Mouse (Mus musculus): ENCODE results near the gene Stim2. TPM values are rescaled to one million over a fixed set of nuclear protein-coding genes. Genes with fewer than 3 reads are reported as not detected.

The Stim2 gene
- total RNA-seq (2021), result 100 to 1,000 TPM; 168 to 172 TPM
- long read RNA-seq, experiment 1, full-length matches to known transcripts, result 46 of 70 reads
- long read RNA-seq, experiment 1, partial matches to known transcripts, result 13 of 70 reads
- long read RNA-seq, experiment 1, other reads (novel, unspliced or antisense), result 11 of 70 reads
- long read RNA-seq, experiment 2, full-length matches to known transcripts, result 78 of 104 reads
- long read RNA-seq, experiment 2, partial matches to known transcripts, result 10 of 104 reads
- long read RNA-seq, experiment 2, other reads (novel, unspliced or antisense), result 16 of 104 reads

- Histone ChIP-seq H3K27ac (peak within 1 kb of the TSS; percentile 92), H3K4me3 (peak within 1 kb of the TSS; percentile 94)
- DNase-seq (ENCODE audit: low spot score in 2 of 2), result peak; percentile 95 to 98
- TF ChIP-seq CTCF (conservative IDR thresholded peaks at IDR 0.05), result 0 out of 2 replicates have a peak, but pooled peaks have one; percentile 22
These were observed at the start of gene Stim2 for GRCm38 (mm10) chr5:53998146-53998742. Gene Stim2 (plus strand): TSS chr5:53998499.

DNA sequence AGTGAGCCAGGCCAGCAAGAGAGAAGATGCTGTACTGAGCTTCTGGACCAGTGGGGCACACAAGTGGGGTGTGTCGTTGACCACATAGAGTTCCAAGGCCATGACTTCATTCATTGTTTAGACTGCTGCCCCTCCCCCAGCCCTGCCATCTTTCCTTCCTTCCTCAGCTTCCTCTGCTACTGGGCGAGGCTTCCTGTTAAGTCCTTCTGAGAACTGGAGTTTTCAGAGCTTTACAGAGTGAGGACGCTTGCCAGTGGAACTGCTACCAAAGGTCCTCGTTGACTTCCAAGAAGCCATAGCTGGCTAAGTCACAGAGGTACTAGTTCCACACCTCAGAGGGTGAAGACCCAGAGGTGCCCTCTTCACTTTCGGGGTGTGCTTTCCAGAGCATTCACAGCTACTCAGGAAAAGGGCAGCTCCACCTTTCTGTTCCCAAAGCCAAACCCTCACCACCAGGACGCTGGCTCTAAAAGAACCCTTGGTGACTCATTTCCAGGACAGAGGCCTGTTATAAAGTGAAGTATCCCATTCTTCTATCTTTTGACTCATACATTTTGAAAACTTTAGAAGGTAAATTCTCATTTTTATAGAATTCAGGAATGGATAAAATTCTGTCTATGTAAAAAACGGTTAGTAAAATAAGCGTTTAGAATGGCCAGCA lies 49.6 kb upstream of the Stim2 start:
- peak overlapping the region; percentile 51; the same call in 1 of the 2 replicates for H3K27ac ChIP-seq
- no peak for TF ChIP-seq CTCF (conservative IDR thresholded peaks at IDR 0.05)

GRCm38 (mm10) chr5:53950189-53950588 lies 48.1 kb upstream of the Stim2 start:
- no peak overlapping the region for H3K27ac ChIP-seq
- DNase-seq (ENCODE audit: low spot score in 2 of 2), result no peak
- TF ChIP-seq CTCF (conservative IDR thresholded peaks at IDR 0.05), result no peak
- no peak overlapping the region for H3K4me3 ChIP-seq

More for the DNA sequence above, 49.6 kb upstream of the Stim2 start:
- no peak overlapping the region for H3K4me3 ChIP-seq
- DNase-seq (ENCODE audit: low spot score in 2 of 2), result no peak

GRCm38 (mm10) chr5:53953216-53953615 lies 45.1 kb upstream of the Stim2 start:
- no peak for TF ChIP-seq CTCF (conservative IDR thresholded peaks at IDR 0.05)
- no peak for DNase-seq (ENCODE audit: low spot score in 2 of 2)
- Histone ChIP-seq H3K27ac (no peak overlapping the region), H3K4me3 (no peak overlapping the region)

DNA sequence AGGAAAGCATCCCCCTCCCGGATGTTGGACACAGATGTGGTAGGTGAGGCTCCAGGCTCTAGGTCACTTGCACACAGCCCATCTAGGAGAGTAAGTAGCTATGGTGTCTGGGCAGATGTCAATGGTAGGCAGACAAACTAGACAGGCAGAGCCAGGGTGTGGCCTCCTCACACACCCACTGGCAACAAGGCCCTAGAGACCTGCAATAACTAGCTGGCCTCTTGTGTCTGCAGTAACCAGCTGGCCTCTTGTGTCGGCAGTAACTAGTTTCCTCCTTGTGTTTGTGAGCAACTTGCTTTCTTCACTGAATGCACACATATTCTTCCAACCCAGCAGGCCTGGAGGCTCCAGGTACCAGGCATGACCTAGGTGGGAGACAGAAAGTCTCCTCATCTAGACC lies 44.5 kb upstream of the Stim2 start:
- no peak for DNase-seq (ENCODE audit: low spot score in 2 of 2)

GRCm38 (mm10) chr5:53955966-53956365 lies 42.3 kb upstream of the Stim2 start:
- H3K27ac ChIP-seq, result no peak overlapping the region
- no peak for DNase-seq (ENCODE audit: low spot score in 2 of 2)
- no peak for TF ChIP-seq CTCF (conservative IDR thresholded peaks at IDR 0.05)
- H3K4me3 ChIP-seq, result no peak overlapping the region

More for the DNA sequence above, 44.5 kb upstream of the Stim2 start:
- no peak for TF ChIP-seq CTCF (conservative IDR thresholded peaks at IDR 0.05)
- Histone ChIP-seq H3K4me3 (no peak overlapping the region), H3K27ac (no peak overlapping the region)

GRCm38 (mm10) chr5:53956396-53957314 lies 41.6 kb upstream of the Stim2 start:
- Histone ChIP-seq H3K27ac (0 out of 2 replicates have a peak overlapping the region, but pooled peaks have one; percentile 18), H3K4me3 (no peak overlapping the region)
- no peak for TF ChIP-seq CTCF (conservative IDR thresholded peaks at IDR 0.05)
- DNase-seq (ENCODE audit: low spot score in 2 of 2), result no peak

GRCm38 (mm10) chr5:53957348-53957747 lies 41.0 kb upstream of the Stim2 start:
- TF ChIP-seq CTCF (conservative IDR thresholded peaks at IDR 0.05), result no peak
- DNase-seq (ENCODE audit: low spot score in 2 of 2), result no peak
- H3K27ac ChIP-seq, result 0 out of 2 replicates have a peak overlapping the region, but pooled peaks have one; percentile 18
- H3K4me3 ChIP-seq, result no peak overlapping the region

- DNase-seq (ENCODE audit: low spot score in 2 of 2), result no peak
- Histone ChIP-seq H3K27ac (no peak overlapping the region), H3K4me3 (no peak overlapping the region)
- no peak for TF ChIP-seq CTCF (conservative IDR thresholded peaks at IDR 0.05)
These were observed 37.1 kb upstream of the Stim2 start for GRCm38 (mm10) chr5:53961229-53961628.

GRCm38 (mm10) chr5:53961830-53962515 lies 36.3 kb upstream of the Stim2 start:
- no peak for DNase-seq (ENCODE audit: low spot score in 2 of 2)
- no peak overlapping the region for H3K27ac ChIP-seq
- no peak for TF ChIP-seq CTCF (conservative IDR thresholded peaks at IDR 0.05)
- no peak overlapping the region for H3K4me3 ChIP-seq

DNA sequence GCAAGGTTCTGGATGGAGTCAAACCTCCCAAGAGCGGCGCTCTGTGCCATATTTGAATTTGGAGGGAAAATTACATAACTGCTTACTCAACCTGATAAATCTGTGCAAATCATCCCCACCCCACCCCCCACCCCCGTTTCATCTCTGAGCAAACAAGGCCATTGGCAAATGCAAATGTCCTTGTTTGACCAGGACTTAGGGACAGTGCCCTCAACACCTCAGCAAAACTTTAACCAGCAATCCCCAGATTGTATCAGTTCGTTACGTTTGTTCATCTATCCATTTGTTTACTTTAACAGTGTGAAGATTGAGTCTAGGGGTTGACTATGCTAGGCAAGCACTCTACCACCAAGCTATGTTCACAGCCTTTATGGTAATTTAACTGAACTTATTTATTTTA lies 32.6 kb upstream of the Stim2 start:
- Histone ChIP-seq H3K27ac (no peak overlapping the region), H3K4me3 (no peak overlapping the region)
- DNase-seq (ENCODE audit: low spot score in 2 of 2), result no peak
- no peak for TF ChIP-seq CTCF (conservative IDR thresholded peaks at IDR 0.05)

DNA sequence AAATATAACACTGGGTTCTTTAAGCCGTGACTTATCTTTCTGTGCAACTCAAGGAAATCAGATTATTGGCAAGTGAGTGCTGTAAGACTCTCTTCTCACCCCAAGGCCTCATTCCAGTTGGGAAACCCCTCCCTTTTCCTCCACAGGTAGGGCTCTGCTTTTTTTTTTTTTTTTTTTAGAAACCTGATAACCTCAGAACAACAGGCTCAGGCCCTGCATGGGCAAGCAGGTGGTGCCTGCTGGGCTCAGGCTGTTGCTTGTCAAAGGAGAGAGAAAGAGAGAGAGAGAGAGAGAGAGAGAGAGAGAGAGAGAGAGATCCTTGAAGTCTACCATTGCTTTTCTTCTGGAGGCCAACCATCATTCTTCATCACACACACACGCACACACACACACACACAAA lies 30.7 kb upstream of the Stim2 start:
- DNase-seq (ENCODE audit: low spot score in 2 of 2), result no peak
- H3K27ac ChIP-seq, result no peak overlapping the region
- no peak for TF ChIP-seq CTCF (conservative IDR thresholded peaks at IDR 0.05)
- no peak overlapping the region for H3K4me3 ChIP-seq
